Mouse (Mus musculus): ENCODE measurements at regions not wholly inside any gene's neighbourhood (a gene's known extent, or its start where the extent isn't known, plus 50 kb on each side); places are given as distances from the start of the nearest gene placed in this dataset.

DNA sequence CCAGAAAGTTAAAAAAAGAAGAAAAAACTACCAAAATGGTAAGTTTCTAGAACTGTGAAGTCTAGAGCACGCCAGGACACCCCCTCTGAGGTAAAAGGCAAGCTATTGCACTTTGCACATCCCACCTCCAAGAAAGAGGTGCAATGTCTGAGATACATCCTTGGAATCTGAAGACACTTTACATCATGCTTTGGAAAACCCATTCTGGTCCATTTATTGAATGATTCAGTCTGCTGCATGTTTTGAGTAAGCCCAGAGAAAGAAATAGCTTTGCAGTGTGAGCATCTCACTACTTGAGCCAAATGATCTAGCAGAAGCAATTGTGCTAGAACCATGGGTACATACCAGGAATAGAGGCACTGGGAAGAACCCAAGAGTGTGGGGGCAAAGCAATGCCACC lies 85.1 kb upstream of the F13a1 start:
- Histone ChIP-seq H3K4me1 (replicated peaks; ENCODE audit: control insufficient read depth in 2 of 2, insufficient read depth in 2 of 2, low read length in 1 of 2) (no peaks in the 10 kb centered on the region), H3K9ac (replicated peaks) (no peak overlapping the region), H3K27ac (no peak overlapping the region), H3K9me3 (ENCODE audit: control insufficient read depth, low read length) (no peaks in the 10 kb centered on the region), H3K4me3 (ENCODE audit: insufficient read depth in 1 of 2, low read depth in 2 of 2, low read length in 2 of 2) (no peak overlapping the region), H3K27me3 (ENCODE audit: control insufficient read depth, insufficient read depth, low read length) (no peaks in the 10 kb centered on the region), H3K36me3 (replicated peaks; ENCODE audit: control insufficient read depth, insufficient read depth, low read depth) (no peaks in the 10 kb centered on the region), H3K4me2 (ENCODE audit: low read depth) (no peak overlapping the region)
- TF ChIP-seq EP300 (IDR thresholded peaks at IDR 0.05; ENCODE audit: low read depth) (no peak), CTCF (IDR thresholded peaks at IDR 0.05; ENCODE audit: low read depth) (no peak)
- WGBS (ENCODE audit: insufficient replicate concordance) = 36% methylated on average over 1 of the region's 1 CpGs
- no peak for ATAC-seq (ENCODE audit: insufficient read depth)
- DNase-seq (ENCODE audit: low read depth in 3 of 3, low spot score in 3 of 3) = no peak

DNA sequence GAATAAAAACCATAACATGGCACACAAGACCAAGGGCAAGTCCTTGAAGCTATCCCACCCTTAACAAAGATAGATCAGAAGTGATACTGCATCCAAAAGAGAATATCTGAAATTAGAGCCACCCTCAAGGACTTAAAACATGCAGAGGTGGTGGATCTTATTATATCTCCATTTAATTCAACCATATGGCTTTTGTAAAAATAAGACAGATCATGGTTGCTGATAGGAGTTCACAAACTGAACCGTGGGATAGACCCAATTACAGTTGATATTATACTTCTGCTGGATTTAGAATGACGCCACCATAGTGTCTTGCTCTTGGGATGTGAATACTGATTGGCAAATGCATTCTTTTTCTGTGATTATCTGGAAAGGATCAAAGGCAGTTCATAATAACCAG lies 84.5 kb upstream of the F13a1 start:
- no peaks in the 10 kb centered on the region for H3K4me1 ChIP-seq (replicated peaks; ENCODE audit: control insufficient read depth in 2 of 2, insufficient read depth in 2 of 2, low read length in 1 of 2)
- no peak overlapping the region for H3K4me3 ChIP-seq (ENCODE audit: insufficient read depth in 1 of 2, low read depth in 2 of 2, low read length in 2 of 2)
- no peaks in the 10 kb centered on the region for H3K9me3 ChIP-seq (ENCODE audit: control insufficient read depth, low read length)
- no peak for ATAC-seq (ENCODE audit: insufficient read depth)
- no peak overlapping the region for H3K27ac ChIP-seq
- TF ChIP-seq EP300 (IDR thresholded peaks at IDR 0.05; ENCODE audit: low read depth) = no peak
- TF ChIP-seq CTCF (IDR thresholded peaks at IDR 0.05; ENCODE audit: low read depth) = no peak
- H3K27me3 ChIP-seq (ENCODE audit: control insufficient read depth, insufficient read depth, low read length) = no peaks in the 10 kb centered on the region
- H3K9ac ChIP-seq (replicated peaks) = no peak overlapping the region
- WGBS (ENCODE audit: insufficient replicate concordance) = 61% methylated on average over 2 of the region's 2 CpGs
- DNase-seq (ENCODE audit: low read depth in 3 of 3, low spot score in 3 of 3) = no peak
- H3K4me2 ChIP-seq (ENCODE audit: low read depth) = no peak overlapping the region
- no peaks in the 10 kb centered on the region for H3K36me3 ChIP-seq (replicated peaks; ENCODE audit: control insufficient read depth, insufficient read depth, low read depth)

DNA sequence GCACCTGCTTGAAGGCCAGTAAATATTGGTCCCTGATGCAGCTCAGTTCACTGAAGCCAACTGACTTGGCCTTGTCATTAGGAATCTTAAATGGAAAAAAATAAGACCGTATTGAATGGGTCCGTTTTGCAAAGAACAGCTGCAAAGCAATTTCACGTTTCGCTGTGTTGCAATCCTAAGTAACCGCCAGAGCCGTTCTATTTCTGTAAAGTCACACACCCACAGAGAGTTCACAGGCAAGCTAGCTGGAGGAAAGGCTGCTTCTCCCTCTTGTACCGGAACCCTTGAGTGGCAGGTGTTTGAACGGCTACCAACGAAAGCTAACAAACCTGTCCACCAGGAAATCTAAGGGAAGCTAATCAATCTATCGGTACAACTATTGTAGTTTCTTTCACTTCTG lies 80.6 kb upstream of the F13a1 start:
- no peak overlapping the region for H3K27ac ChIP-seq

DNA sequence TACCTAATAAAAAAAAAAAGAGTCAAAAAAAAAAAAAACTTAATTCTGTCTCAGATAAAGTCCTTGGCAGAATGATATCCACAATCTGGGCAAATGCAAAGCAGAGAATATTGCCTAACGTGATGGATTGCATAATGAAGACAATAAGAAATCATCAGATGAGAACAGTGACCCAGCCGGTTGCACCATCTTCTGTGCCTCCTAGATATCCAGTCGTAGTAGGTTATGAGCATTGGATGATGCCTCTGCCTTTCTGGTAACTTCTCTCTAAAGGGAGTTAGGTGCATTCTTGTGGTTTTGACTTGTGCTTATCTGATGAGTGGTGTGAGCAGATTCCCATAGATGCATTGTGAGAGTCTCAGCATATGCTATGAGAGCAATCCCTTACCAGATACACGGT lies 71.6 kb upstream of the F13a1 start:
- H3K27ac ChIP-seq = no peak overlapping the region
- TF ChIP-seq CTCF (IDR thresholded peaks at IDR 0.05; ENCODE audit: low read depth) (no peak), EP300 (IDR thresholded peaks at IDR 0.05; ENCODE audit: low read depth) (peak; percentile 14; the same call in 1 of the 2 replicates)
- no peak for ATAC-seq (ENCODE audit: insufficient read depth)

More for the DNA sequence above, 80.6 kb upstream of the F13a1 start:
- Histone ChIP-seq H3K4me2 (ENCODE audit: low read depth) (no peak overlapping the region), H3K9me3 (ENCODE audit: control insufficient read depth, low read length) (no peaks in the 10 kb centered on the region), H3K4me1 (replicated peaks; ENCODE audit: control insufficient read depth in 2 of 2, insufficient read depth in 2 of 2, low read length in 1 of 2) (no peaks in the 10 kb centered on the region), H3K4me3 (ENCODE audit: insufficient read depth in 1 of 2, low read depth in 2 of 2, low read length in 2 of 2) (no peak overlapping the region), H3K9ac (replicated peaks) (no peak overlapping the region), H3K36me3 (replicated peaks; ENCODE audit: control insufficient read depth, insufficient read depth, low read depth) (no peaks in the 10 kb centered on the region), H3K27me3 (ENCODE audit: control insufficient read depth, insufficient read depth, low read length) (no peaks in the 10 kb centered on the region)
- DNase-seq (ENCODE audit: low read depth in 3 of 3, low spot score in 3 of 3) (no peak), ATAC-seq (ENCODE audit: insufficient read depth) (no peak)
- TF ChIP-seq EP300 (IDR thresholded peaks at IDR 0.05; ENCODE audit: low read depth) (0 out of 2 replicates have a peak, but pooled peaks have one; percentile 15), CTCF (IDR thresholded peaks at IDR 0.05; ENCODE audit: low read depth) (no peak)
- 15% methylated on average over 10 of the region's 10 CpGs for WGBS (ENCODE audit: insufficient replicate concordance)

DNA sequence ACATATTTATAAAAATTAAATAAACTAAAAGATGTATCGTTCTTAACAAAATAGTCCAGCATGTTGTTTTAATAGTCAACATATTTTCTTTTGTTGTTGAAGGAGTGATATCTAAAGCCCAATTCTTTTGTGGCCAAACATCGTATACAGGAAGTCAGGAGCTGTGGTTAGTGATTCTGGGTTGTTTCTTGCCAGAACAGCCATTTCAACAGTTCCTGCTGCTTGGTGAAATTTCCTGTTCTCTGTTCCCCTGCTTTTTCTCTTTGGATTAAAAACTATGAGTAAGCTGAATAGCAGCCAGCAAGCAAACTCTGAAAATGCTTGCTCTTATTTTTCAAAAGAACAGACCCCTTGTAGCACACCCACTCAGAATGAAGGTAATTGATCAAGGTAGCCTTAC lies 70.2 kb upstream of the F13a1 start:
- H3K4me3 ChIP-seq (ENCODE audit: insufficient read depth in 1 of 2, low read depth in 2 of 2, low read length in 2 of 2) = no peak overlapping the region
- H3K27me3 ChIP-seq (ENCODE audit: control insufficient read depth, insufficient read depth, low read length) = no peaks in the 10 kb centered on the region
- H3K4me1 ChIP-seq (replicated peaks; ENCODE audit: control insufficient read depth in 2 of 2, insufficient read depth in 2 of 2, low read length in 1 of 2) = no peaks in the 10 kb centered on the region
- no peaks in the 10 kb centered on the region for H3K36me3 ChIP-seq (replicated peaks; ENCODE audit: control insufficient read depth, insufficient read depth, low read depth)
- DNase-seq (ENCODE audit: low read depth in 3 of 3, low spot score in 3 of 3) = no peak
- no peak overlapping the region for H3K4me2 ChIP-seq (ENCODE audit: low read depth)
- H3K27ac ChIP-seq = no peak overlapping the region
- no peak for TF ChIP-seq CTCF (IDR thresholded peaks at IDR 0.05; ENCODE audit: low read depth)
- no peak for TF ChIP-seq EP300 (IDR thresholded peaks at IDR 0.05; ENCODE audit: low read depth)
- 24% methylated on average over 2 of the region's 2 CpGs for WGBS (ENCODE audit: insufficient replicate concordance)
- no peak for ATAC-seq (ENCODE audit: insufficient read depth)
- no peak overlapping the region for H3K9ac ChIP-seq (replicated peaks)
- H3K9me3 ChIP-seq (ENCODE audit: control insufficient read depth, low read length) = no peaks in the 10 kb centered on the region

More for the DNA sequence above, 71.6 kb upstream of the F13a1 start:
- WGBS (ENCODE audit: insufficient replicate concordance) = 23% methylated on average over 4 of the region's 4 CpGs
- Histone ChIP-seq H3K36me3 (replicated peaks; ENCODE audit: control insufficient read depth, insufficient read depth, low read depth) (no peaks in the 10 kb centered on the region), H3K4me1 (replicated peaks; ENCODE audit: control insufficient read depth in 2 of 2, insufficient read depth in 2 of 2, low read length in 1 of 2) (no peaks in the 10 kb centered on the region), H3K9ac (replicated peaks) (no peak overlapping the region), H3K9me3 (ENCODE audit: control insufficient read depth, low read length) (no peaks in the 10 kb centered on the region), H3K4me3 (ENCODE audit: insufficient read depth in 1 of 2, low read depth in 2 of 2, low read length in 2 of 2) (no peak overlapping the region), H3K4me2 (ENCODE audit: low read depth) (no peak overlapping the region), H3K27me3 (ENCODE audit: control insufficient read depth, insufficient read depth, low read length) (no peaks in the 10 kb centered on the region)
- DNase-seq (ENCODE audit: low read depth in 3 of 3, low spot score in 3 of 3) = no peak

All from liver, embryonic 14.5 days (tissue).